Mouse (Mus musculus): Measurements from ENCODE around the gene Prelid3b. TPM values are rescaled to one million over a fixed set of nuclear protein-coding genes. Genes with fewer than 3 reads are reported as not detected.
A peak's percentile ranks its signal among the peaks of the same experiment; 100 is the strongest.

The Prelid3b gene
- polyA plus RNA-seq, 1 experiment from 2014 or later, result 68.9 TPM

DNA sequence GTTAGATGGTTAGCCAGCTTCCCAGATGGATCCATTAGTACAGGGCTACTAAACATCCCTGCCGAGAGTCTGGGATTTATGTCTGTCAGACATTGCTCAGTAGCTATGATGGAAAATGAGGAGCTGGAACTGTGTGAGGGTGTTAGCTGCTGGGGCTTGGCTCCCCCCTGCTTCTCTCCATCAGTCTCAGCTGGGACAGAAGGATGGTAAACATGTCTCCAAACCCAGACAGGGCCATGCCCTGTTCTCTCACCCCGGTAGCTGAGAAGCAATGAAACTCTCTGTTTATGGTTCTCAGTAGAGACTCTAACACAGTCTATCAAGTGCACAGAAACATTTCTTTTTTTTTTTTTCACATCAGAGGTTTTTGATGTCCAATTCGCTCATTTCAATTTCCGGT lies 35.1 kb upstream of the Prelid3b start:
- Histone ChIP-seq H3K27me3 (replicated peaks; ENCODE audit: insufficient read depth, low read length) (no peaks in the 10 kb centered on the region), H3K36me3 (ENCODE audit: insufficient read depth, low read length) (no peaks in the 10 kb centered on the region), H3K4me2 (replicated peaks; ENCODE audit: low read depth, low read length) (no peak overlapping the region), H3K9me3 (ENCODE audit: low read length) (no peaks in the 10 kb centered on the region), H3K4me3 (ENCODE audit: low read depth, low read length) (no peak overlapping the region), H3K9ac (replicated peaks; ENCODE audit: low read depth) (no peak overlapping the region), H3K4me1 (ENCODE audit: insufficient read depth, low read depth, low read length) (no peaks in the 10 kb centered on the region), H3K27ac (ENCODE audit: low read length) (no peak overlapping the region)
- 80% methylated on average over 4 of the region's 4 CpGs for WGBS
- DNase-seq (ENCODE audit: low spot score) (no peak), ATAC-seq (peak; percentile 63)
- TF ChIP-seq EP300 (IDR thresholded peaks at IDR 0.05) (no peak), CTCF (IDR thresholded peaks at IDR 0.05) (no peak)

DNA sequence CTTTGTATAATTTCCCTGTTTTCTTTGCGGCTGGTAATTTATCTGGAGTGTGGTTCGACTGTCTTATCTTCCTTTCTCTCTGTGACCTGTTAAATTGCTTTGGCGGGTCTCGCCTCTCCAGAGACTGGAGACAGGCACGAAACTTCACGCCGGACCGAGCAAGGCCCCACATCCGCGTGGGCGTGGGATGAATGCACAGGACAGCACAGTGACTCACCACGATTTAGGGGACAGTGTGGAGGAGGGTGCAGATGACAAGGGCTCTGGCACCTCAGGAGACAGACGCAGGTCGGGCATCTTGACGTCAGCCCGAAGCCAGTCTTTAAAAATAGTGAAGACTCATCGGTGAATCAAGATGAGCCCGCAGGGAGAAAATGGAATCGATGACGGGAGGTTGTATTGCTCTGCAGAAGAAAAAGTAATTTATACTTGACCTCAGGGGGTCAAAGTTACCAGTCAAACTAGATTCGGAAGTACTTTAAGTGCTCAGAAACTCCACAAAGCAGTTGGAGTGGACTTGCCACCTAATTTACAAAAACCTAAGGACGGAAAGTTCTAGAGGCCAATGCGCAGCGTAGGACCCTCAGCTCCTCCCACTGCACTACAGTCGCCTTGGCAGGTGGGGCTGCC lies 30.1 kb upstream of the Prelid3b start:
- Histone ChIP-seq H3K4me1 (ENCODE audit: insufficient read depth, low read depth, low read length) (no peaks in the 10 kb centered on the region; the same call in 1 of the 2 replicates), H3K27ac (ENCODE audit: low read length) (no peak overlapping the region), H3K9ac (replicated peaks; ENCODE audit: low read depth) (no peak overlapping the region), H3K4me2 (replicated peaks; ENCODE audit: low read depth, low read length) (no peak overlapping the region), H3K9me3 (ENCODE audit: low read length) (no peaks in the 10 kb centered on the region), H3K4me3 (ENCODE audit: low read depth, low read length) (no peak overlapping the region), H3K36me3 (ENCODE audit: insufficient read depth, low read length) (no peaks in the 10 kb centered on the region), H3K27me3 (replicated peaks; ENCODE audit: insufficient read depth, low read length) (no peaks in the 10 kb centered on the region)
- peak; percentile 41 for DNase-seq (ENCODE audit: low spot score)
- WGBS, result 48% methylated on average over 25 of the region's 25 CpGs
- TF ChIP-seq EP300 (IDR thresholded peaks at IDR 0.05) (no peak), CTCF (IDR thresholded peaks at IDR 0.05) (no peak)
- peak; percentile 48 for ATAC-seq

DNA sequence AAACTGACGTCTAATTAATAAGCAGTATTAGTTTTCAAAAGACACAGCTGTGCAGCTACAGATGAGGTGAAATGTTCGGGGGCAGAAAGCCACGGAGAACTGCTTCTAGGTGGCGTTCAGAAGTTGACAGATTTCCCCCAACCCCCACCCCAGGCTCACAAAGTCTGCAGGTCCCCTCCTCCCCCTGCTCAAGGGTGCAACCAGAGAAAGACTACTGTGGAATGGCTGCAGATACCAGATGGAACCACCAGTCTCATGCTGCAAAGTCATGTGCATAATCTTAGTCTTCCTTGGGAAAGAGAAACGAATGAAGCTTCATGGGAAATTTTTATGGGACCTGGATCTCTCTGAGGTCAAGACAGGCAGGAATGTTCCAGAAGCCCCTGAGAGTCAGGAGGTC lies 29.4 kb upstream of the Prelid3b start:
- Histone ChIP-seq H3K9ac (replicated peaks; ENCODE audit: low read depth) (no peak overlapping the region), H3K27ac (ENCODE audit: low read length) (no peak overlapping the region), H3K9me3 (ENCODE audit: low read length) (no peaks in the 10 kb centered on the region), H3K4me3 (ENCODE audit: low read depth, low read length) (no peak overlapping the region), H3K4me2 (replicated peaks; ENCODE audit: low read depth, low read length) (no peak overlapping the region), H3K27me3 (replicated peaks; ENCODE audit: insufficient read depth, low read length) (no peaks in the 10 kb centered on the region), H3K36me3 (ENCODE audit: insufficient read depth, low read length) (no peaks in the 10 kb centered on the region), H3K4me1 (ENCODE audit: insufficient read depth, low read depth, low read length) (no peaks in the 10 kb centered on the region; the same call in 1 of the 2 replicates)
- TF ChIP-seq CTCF (IDR thresholded peaks at IDR 0.05), result no peak
- no peak for TF ChIP-seq EP300 (IDR thresholded peaks at IDR 0.05)
- DNase-seq (ENCODE audit: low spot score) (no peak), ATAC-seq (no peak)
- WGBS, result 42% methylated on average over 5 of the region's 5 CpGs

DNA sequence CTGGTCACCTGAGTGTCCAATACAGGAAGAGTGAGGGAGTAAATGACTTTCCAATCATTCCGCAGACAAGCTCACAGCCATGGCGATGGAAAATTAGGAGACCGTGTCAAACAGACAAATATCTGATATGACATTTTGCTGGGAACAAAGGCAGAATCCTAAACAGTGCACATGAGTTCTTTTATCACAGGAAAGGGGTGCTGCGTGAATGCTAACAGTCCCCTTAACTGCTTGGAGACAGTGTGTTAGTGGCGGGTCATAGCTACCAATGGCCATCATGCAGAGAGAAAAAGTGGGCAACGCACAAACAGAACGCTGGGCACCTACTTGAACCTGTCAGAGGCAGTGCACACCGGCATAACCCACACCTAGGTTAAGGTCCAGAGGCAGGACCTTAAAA lies 28.6 kb upstream of the Prelid3b start:
- Histone ChIP-seq H3K4me3 (ENCODE audit: low read depth, low read length) (no peak overlapping the region), H3K36me3 (ENCODE audit: insufficient read depth, low read length) (no peaks in the 10 kb centered on the region), H3K27me3 (replicated peaks; ENCODE audit: insufficient read depth, low read length) (no peaks in the 10 kb centered on the region), H3K9me3 (ENCODE audit: low read length) (no peaks in the 10 kb centered on the region), H3K4me2 (replicated peaks; ENCODE audit: low read depth, low read length) (no peak overlapping the region), H3K27ac (ENCODE audit: low read length) (no peak overlapping the region), H3K9ac (replicated peaks; ENCODE audit: low read depth) (no peak overlapping the region), H3K4me1 (ENCODE audit: insufficient read depth, low read depth, low read length) (no peaks in the 10 kb centered on the region; the same call in 1 of the 2 replicates)
- 89% methylated on average over 8 of the region's 8 CpGs for WGBS
- ATAC-seq, result no peak
- DNase-seq (ENCODE audit: low spot score), result no peak
- no peak for TF ChIP-seq CTCF (IDR thresholded peaks at IDR 0.05)
- TF ChIP-seq EP300 (IDR thresholded peaks at IDR 0.05), result no peak

DNA sequence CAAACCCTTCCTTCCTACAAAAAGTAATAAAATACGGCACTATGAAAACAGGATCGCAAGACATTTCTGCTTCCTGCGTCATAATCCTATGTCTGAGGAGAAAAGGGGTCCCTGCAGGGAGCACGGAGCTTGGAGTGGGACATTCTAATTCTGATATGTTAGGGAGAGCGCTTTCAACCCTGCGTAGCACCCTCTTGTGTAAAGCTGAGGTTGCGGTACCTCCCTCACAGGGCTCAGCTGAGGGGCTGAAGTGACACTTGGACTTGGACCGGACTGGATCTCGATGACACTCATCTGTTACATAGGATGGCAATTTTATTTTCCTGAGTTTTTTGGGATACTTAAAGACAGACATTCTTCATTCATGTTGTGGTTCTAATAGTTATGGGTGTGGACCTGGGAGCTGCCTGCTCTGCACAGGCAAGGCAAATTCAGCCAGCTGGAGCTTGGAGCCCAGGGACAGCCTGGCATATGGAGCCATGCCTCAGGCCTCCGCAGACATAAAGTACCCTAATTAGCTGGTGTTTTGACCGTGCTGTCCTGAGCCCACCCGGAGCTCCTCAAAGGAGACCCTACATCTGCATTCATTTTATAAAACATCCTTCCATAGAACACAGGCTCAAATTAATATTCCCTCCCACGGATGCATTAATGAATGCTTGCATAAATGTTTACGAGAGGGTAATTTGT lies 28.1 kb upstream of the Prelid3b start:
- 83% methylated on average over 14 of the region's 14 CpGs for WGBS
- Histone ChIP-seq H3K4me3 (ENCODE audit: low read depth, low read length) (no peak overlapping the region), H3K4me1 (ENCODE audit: insufficient read depth, low read depth, low read length) (no peaks in the 10 kb centered on the region; the same call in 1 of the 2 replicates), H3K36me3 (ENCODE audit: insufficient read depth, low read length) (no peaks in the 10 kb centered on the region), H3K9me3 (ENCODE audit: low read length) (no peaks in the 10 kb centered on the region), H3K4me2 (replicated peaks; ENCODE audit: low read depth, low read length) (no peak overlapping the region), H3K27me3 (replicated peaks; ENCODE audit: insufficient read depth, low read length) (no peaks in the 10 kb centered on the region), H3K9ac (replicated peaks; ENCODE audit: low read depth) (no peak overlapping the region), H3K27ac (ENCODE audit: low read length) (no peak overlapping the region)
- DNase-seq (ENCODE audit: low spot score), result no peak
- TF ChIP-seq EP300 (IDR thresholded peaks at IDR 0.05) (no peak), CTCF (IDR thresholded peaks at IDR 0.05) (no peak)
- ATAC-seq, result no peak

DNA sequence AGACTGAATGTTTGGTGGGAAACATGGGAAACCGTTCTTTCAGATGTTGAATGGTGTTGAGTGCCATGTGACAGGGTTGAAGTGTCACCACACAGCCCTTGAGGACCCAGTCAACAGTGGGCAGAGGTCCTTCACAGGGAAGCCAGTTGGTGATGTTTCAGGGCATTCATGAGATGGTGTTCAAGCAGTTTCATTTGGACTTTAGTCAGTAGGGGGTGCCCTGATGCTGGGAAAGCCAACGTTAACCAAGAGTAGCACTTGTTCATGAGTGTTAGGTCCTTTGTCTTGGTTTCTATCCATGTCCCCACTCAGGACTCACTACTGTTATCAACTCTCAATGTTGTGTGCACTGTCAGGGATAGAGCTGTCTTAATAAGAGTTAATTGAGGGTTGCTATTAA lies 20.0 kb upstream of the Prelid3b start:
- TF ChIP-seq EP300 (IDR thresholded peaks at IDR 0.05) (no peak), CTCF (IDR thresholded peaks at IDR 0.05) (peak; percentile 70)
- Histone ChIP-seq H3K27me3 (replicated peaks; ENCODE audit: insufficient read depth, low read length) (no peaks in the 10 kb centered on the region), H3K4me3 (ENCODE audit: low read depth, low read length) (no peak overlapping the region), H3K36me3 (ENCODE audit: insufficient read depth, low read length) (no peaks in the 10 kb centered on the region), H3K4me1 (ENCODE audit: insufficient read depth, low read depth, low read length) (no peaks in the 10 kb centered on the region), H3K27ac (ENCODE audit: low read length) (no peak overlapping the region), H3K9ac (replicated peaks; ENCODE audit: low read depth) (no peak overlapping the region), H3K9me3 (ENCODE audit: low read length) (no peaks in the 10 kb centered on the region), H3K4me2 (replicated peaks; ENCODE audit: low read depth, low read length) (no peak overlapping the region)
- DNase-seq (ENCODE audit: low spot score) (peak; percentile 45), ATAC-seq (peak; percentile 41; the same call in 1 of the 2 replicates)
- 39% methylated on average over 2 of the region's 2 CpGs for WGBS

Data from lung, postnatal 0 days (tissue).